15 mouse cellular contexts compared by ENCODE assay signal in the genomic region with DNA sequence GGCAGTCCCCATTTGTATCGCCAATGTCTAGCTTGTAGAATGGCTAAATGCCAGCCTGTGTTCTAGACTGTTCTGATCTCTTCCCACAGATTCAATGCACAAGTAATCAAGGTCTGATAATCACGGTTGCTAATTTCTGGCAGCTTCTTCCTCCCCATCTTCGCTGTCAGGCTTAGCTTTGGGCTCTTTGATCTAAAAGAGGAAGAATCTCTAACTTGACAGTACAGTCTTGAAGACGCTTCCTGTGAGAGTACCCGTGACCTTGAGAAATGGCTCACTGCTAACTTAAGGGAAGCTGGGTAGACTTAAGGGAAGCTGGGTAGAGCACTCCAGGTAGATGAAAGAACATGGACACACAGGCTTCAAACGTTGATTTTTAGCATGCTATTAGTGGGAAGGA. TPM values are rescaled to one million over a fixed set of nuclear protein-coding genes. Genes with fewer than 3 reads are reported as not detected.
DNase-seq lines count a peak whose midpoint lies in the region; ATAC-seq and TF ChIP-seq lines count a peak whose summit lies in the region.
"Had no signal": no experiment of that assay in that cellular context is flagged by ENCODE, and none has a peak within 500 bp of the region (broad histone marks: within the 10 kb centered on the region; RNA-seq: fewer than 3 reads in every experiment).

No protein-coding gene starts in this region.

- WGBS in bone marrow, adult 2 months, result 9% methylated on average over 6 of the region's 6 CpGs
- WGBS in macrophage (ENCODE audit: missing documents), result 15% methylated on average over 6 of the region's 6 CpGs
- WGBS in heart, embryonic 12.5 days, result 58% methylated on average over 6 of the region's 6 CpGs
- WGBS in midbrain, embryonic 13.5 days, result 67% methylated on average over 6 of the region's 6 CpGs

- peaks cover 30% of the 10 kb centered on the region for H3K79me2 ChIP-seq in macrophage (ENCODE audit: inconsistent target)

- H3K9me3 ChIP-seq in heart, embryonic 12.5 days (replicated peaks), result no peaks in the 10 kb centered on the region
- H3K9me3 ChIP-seq in midbrain, embryonic 13.5 days, result no peaks in the 10 kb centered on the region
- H3K9me3 ChIP-seq: embryonic facial prominence, embryonic 13.5 days; forebrain, embryonic 12.5 days had no signal

- no peak for TF ChIP-seq CTCF in bone marrow, adult 2 months (IDR thresholded peaks at IDR 0.05; ENCODE audit: control insufficient read depth, insufficient read depth, low read length)

- H3K27ac ChIP-seq in bone marrow, adult 2 months (ENCODE audit: control insufficient read depth, insufficient read depth, low read depth, low read length, poor library complexity), result peak overlapping the region; percentile 13; the same call in 1 of the 2 replicates
- H3K27ac ChIP-seq in macrophage, result peak overlapping the region; percentile 43
- no peak overlapping the region for H3K27ac ChIP-seq in heart, embryonic 12.5 days (ENCODE audit: poor library complexity, severe bottlenecking)
- H3K27ac ChIP-seq in midbrain, embryonic 13.5 days, result no peak overlapping the region
- H3K27ac ChIP-seq: embryonic facial prominence, embryonic 13.5 days; forebrain, embryonic 12.5 days; gastrocnemius, adult 2 months; liver, embryonic 14.5 days had no signal

- no peak overlapping the region for H3K9ac ChIP-seq in heart, embryonic 12.5 days
- no peak overlapping the region for H3K9ac ChIP-seq in midbrain, embryonic 13.5 days (replicated peaks)
- H3K9ac ChIP-seq: embryonic facial prominence, embryonic 13.5 days; forebrain, embryonic 12.5 days; liver, embryonic 14.5 days had no signal

- no peaks in the 10 kb centered on the region; the same call in 1 of the 2 replicates for H3K4me1 ChIP-seq in bone marrow, adult 2 months (ENCODE audit: control insufficient read depth, insufficient read depth, low read length)
- H3K4me1 ChIP-seq in heart, embryonic 12.5 days (replicated peaks), result peaks cover 13% of the 10 kb centered on the region
- peaks cover 14% of the 10 kb centered on the region for H3K4me1 ChIP-seq in midbrain, embryonic 13.5 days (replicated peaks)

- ATAC-seq in heart, embryonic 12.5 days (ENCODE audit: insufficient number of reproducible peaks, low FRiP score), result no peak
- no peak for ATAC-seq in midbrain, embryonic 13.5 days

- peak; percentile 59 to 68 for DNase-seq in spleen, postnatal 36 days (ENCODE audit: low spot score in 2 of 2)
- DNase-seq in spleen, postnatal 4 days (ENCODE audit: low spot score in 2 of 2), result no peak
- peak; percentile 12 for DNase-seq in thymus, postnatal 4 days
- no peak for DNase-seq in heart, postnatal 25 days (ENCODE audit: low spot score)
- DNase-seq: cerebellum, adult 8-10 months; gastrocnemius, adult 2 months; kidney, adult 18-20 months; right cerebral cortex, postnatal 25 days had no signal

- H3K27me3 ChIP-seq in heart, embryonic 12.5 days (replicated peaks), result peaks cover 12% of the 10 kb centered on the region
- peaks cover 8% of the 10 kb centered on the region for H3K27me3 ChIP-seq in midbrain, embryonic 13.5 days

- no peak overlapping the region for H3K4me3 ChIP-seq in bone marrow, adult 2 months (replicated peaks; ENCODE audit: control insufficient read depth, low read depth, low read length)
- H3K4me3 ChIP-seq in macrophage (ENCODE audit: inconsistent target), result no peak overlapping the region
- no peak overlapping the region for H3K4me3 ChIP-seq in heart, embryonic 12.5 days
- H3K4me3 ChIP-seq in midbrain, embryonic 13.5 days (replicated peaks), result no peak overlapping the region
- H3K4me3 ChIP-seq: forebrain, embryonic 12.5 days had no signal

- no peak overlapping the region for H3K4me2 ChIP-seq in heart, embryonic 12.5 days
- no peak overlapping the region for H3K4me2 ChIP-seq in midbrain, embryonic 13.5 days (replicated peaks)
- H3K4me2 ChIP-seq: forebrain, embryonic 12.5 days had no signal

- intact Hi-C loops in heart, postnatal 25 days (cut with DNase I), result loop anchor here (10.0 kb wide), 3 partner anchors 168 to 688 kb away; a partner anchor contains a TSS

- peaks cover 8% of the 10 kb centered on the region for H3K36me3 ChIP-seq in macrophage (ENCODE audit: inconsistent target)
- H3K36me3 ChIP-seq in heart, embryonic 12.5 days, result peaks cover 13% of the 10 kb centered on the region
- peaks cover 12% of the 10 kb centered on the region for H3K36me3 ChIP-seq in midbrain, embryonic 13.5 days

- TF ChIP-seq POLR2A in bone marrow, adult 2 months (IDR thresholded peaks at IDR 0.05; ENCODE audit: borderline replicate concordance, control insufficient read depth, low read depth, low read length), result no peak

RNA-seq across cellular contexts. Expression of a gene that starts 0.9 kb away (rescaled TPM):
- 9.3 and 20.5 TPM in 2 replicates for polyA plus RNA-seq in bone marrow, adult 2 months (2011; ENCODE audit: insufficient read depth, insufficient read length, low replicate concordance, missing spikeins)
- 10 to 100 TPM in 2 of 26 experiments, 1 to 10 TPM in 24; 1.4 to 15.6 (median 4.8) TPM for total RNA-seq in macrophage (2018; cell fraction: chromatin; rRNA removed)
- 10 to 100 TPM; 27.6 to 53.6 (median 38.1) TPM for total RNA-seq in macrophage (2018; cell fraction: cytosol; rRNA removed)
- total RNA-seq in macrophage (2018; cell fraction: nucleus; rRNA removed), result 10 to 100 TPM in 19 of 26 experiments, 1 to 10 TPM in 7; 5.6 to 26.7 (median 13.6) TPM
- 26.3 to 43.2 TPM (median 41.8 TPM) in 3 replicates for polyA plus RNA-seq in macrophage (2018)
- 51.9 and 58.7 TPM in 2 replicates for polyA plus RNA-seq in heart, embryonic 12.5 days (2016; fragmentation: Nextera tagmentation; extraction: Ambion mirVana)
- total RNA-seq in heart, postnatal 25 days (2021), result 10 to 100 TPM; 49.2 to 50.6 TPM
- polyA plus RNA-seq in midbrain, embryonic 13.5 days (2015; fragmentation: Nextera tagmentation; extraction: Ambion mirVana), result 45.1 and 48.0 TPM in 2 replicates

Comparison
In these comparisons a context has a peak if more than half of its experiments do, and no peak if none do; other contexts are left out.
1. DNase-seq: peak in spleen, postnatal 36 days (2 of 2) and thymus, postnatal 4 days (single experiment); none in spleen, postnatal 4 days (0 of 2) and heart, postnatal 25 days (single experiment).
2. H3K27ac ChIP-seq: peak in bone marrow, adult 2 months (single experiment) and macrophage (single experiment); none in heart, embryonic 12.5 days (single experiment) and midbrain, embryonic 13.5 days (single experiment).